Mouse (Mus musculus): ENCODE measurements at regions not wholly inside any gene's neighbourhood (a gene's known extent, or its start where the extent isn't known, plus 50 kb on each side); places are given as distances from the start of the nearest gene placed in this dataset.

- no peak for DNase-seq (ENCODE audit: low spot score in 2 of 2)
These were observed 226.2 kb downstream of the Sp3 start for GRCm38 (mm10) chr2:72753788-72754713.

- DNase-seq (ENCODE audit: low spot score in 2 of 2): no peak
These were observed 216.8 kb downstream of the Sp3 start for GRCm38 (mm10) chr2:72763454-72763853.

GRCm38 (mm10) chr2:72769030-72769630 lies 211.1 kb downstream of the Sp3 start:
- no peak for DNase-seq (ENCODE audit: low spot score in 2 of 2)

- no peak for DNase-seq (ENCODE audit: low spot score in 2 of 2)
These were observed 206.8 kb downstream of the Sp3 start for GRCm38 (mm10) chr2:72773401-72773800.

GRCm38 (mm10) chr2:72777330-72777729 lies 202.9 kb downstream of the Sp3 start:
- DNase-seq (ENCODE audit: low spot score in 2 of 2): no peak

- DNase-seq (ENCODE audit: low spot score in 2 of 2): no peak
These were observed 202.3 kb downstream of the Sp3 start for GRCm38 (mm10) chr2:72777806-72778510.

GRCm38 (mm10) chr2:72779268-72780163 lies 200.7 kb downstream of the Sp3 start:
- DNase-seq (ENCODE audit: low spot score in 2 of 2): no peak

GRCm38 (mm10) chr2:72781369-72782275 lies 198.6 kb downstream of the Sp3 start:
- DNase-seq (ENCODE audit: low spot score in 2 of 2): no peak

GRCm38 (mm10) chr2:72782355-72782754 lies 197.9 kb downstream of the Sp3 start:
- DNase-seq (ENCODE audit: low spot score in 2 of 2): no peak

GRCm38 (mm10) chr2:72785365-72786043 lies 194.7 kb downstream of the Sp3 start:
- DNase-seq (ENCODE audit: low spot score in 2 of 2): no peak

- no peak for DNase-seq (ENCODE audit: low spot score in 2 of 2)
These were observed 194.1 kb downstream of the Sp3 start for GRCm38 (mm10) chr2:72786044-72786737.

- DNase-seq (ENCODE audit: low spot score in 2 of 2): no peak
These were observed 192.6 kb downstream of the Sp3 start for GRCm38 (mm10) chr2:72787616-72788015.

- no peak for DNase-seq (ENCODE audit: low spot score in 2 of 2)
These were observed 188.8 kb downstream of the Sp3 start for GRCm38 (mm10) chr2:72791496-72791895.

GRCm38 (mm10) chr2:72793424-72793823 lies 186.8 kb downstream of the Sp3 start:
- DNase-seq (ENCODE audit: low spot score in 2 of 2): no peak

GRCm38 (mm10) chr2:72794501-72794900 lies 185.7 kb downstream of the Sp3 start:
- DNase-seq (ENCODE audit: low spot score in 2 of 2): no peak

GRCm38 (mm10) chr2:72797002-72797718 lies 183.1 kb downstream of the Sp3 start:
- no peak for DNase-seq (ENCODE audit: low spot score in 2 of 2)

- no peak for DNase-seq (ENCODE audit: low spot score in 2 of 2)
These were observed 179.6 kb downstream of the Sp3 start for GRCm38 (mm10) chr2:72800696-72801095.

GRCm38 (mm10) chr2:72813282-72813974 lies 166.8 kb downstream of the Sp3 start:
- no peak for DNase-seq (ENCODE audit: low spot score in 2 of 2)
